Mouse (Mus musculus) MEL (cell line): ENCODE measurements around the gene Ap1m1.

Source experiments
- CHD1 ChIP-seq: IDR thresholded peaks from 2 replicates; pipeline ENCODE4 v1.6.1; 2012; ENCODE audit warnings: low read depth, mild to moderate bottlenecking, inconsistent platforms, low read length, improper control_type of control experiment
- CHD2 ChIP-seq: IDR thresholded peaks from 2 replicates; pipeline ENCODE4 v1.6.1; 2011; ENCODE audit warnings: low read length, improper control_type of control experiment
- CTCF ChIP-seq, 3 experiments: IDR thresholded peaks in 2 of 3; conservative IDR thresholded peaks in 1 of 3; 2 replicates each; pipeline ENCODE4 v1.5.1; 2011 to 2012; ENCODE audit warnings: low read length in 3 of 3, low read depth in 2 of 3, mild to moderate bottlenecking in 2 of 3, improper control_type of control experiment in 1 of 3, inconsistent platforms in 1 of 3, mixed read lengths in 1 of 3, moderate library complexity in 1 of 3; ENCODE audit not compliant: control insufficient read depth in 1 of 3, insufficient read depth in 1 of 3, poor library complexity in 1 of 3, severe bottlenecking in 1 of 3
- E2F4 ChIP-seq: IDR thresholded peaks from 2 replicates; pipeline ENCODE4 v1.6.1; 2011; ENCODE audit warnings: low read depth, low read length, improper control_type of control experiment, borderline replicate concordance
- ELF1 ChIP-seq: IDR thresholded peaks from 2 replicates; pipeline ENCODE4 v1.6.1; 2014; ENCODE audit warnings: low read depth, mild to moderate bottlenecking, inconsistent platforms, low read length, improper control_type of control experiment, moderate library complexity
- EP300 ChIP-seq, 2 experiments: IDR thresholded peaks; 2 replicates each; pipeline ENCODE4 v1.6.1; 2011; ENCODE audit warnings: improper control_type of control experiment in 2 of 2, low read length in 2 of 2, low read depth in 1 of 2, mild to moderate bottlenecking in 1 of 2
- GATA1 ChIP-seq: IDR thresholded peaks from 2 replicates; pipeline ENCODE4 v1.6.1; 2011; ENCODE audit warnings: low read depth, low read length, improper control_type of control experiment
- JUND ChIP-seq: IDR thresholded peaks from 2 replicates; pipeline ENCODE4 v1.6.1; 2011; ENCODE audit warnings: low read depth, mild to moderate bottlenecking, improper control_type of control experiment, low read length
- MEF2A ChIP-seq: IDR thresholded peaks from 2 replicates; pipeline ENCODE4 v1.6.1; 2014; ENCODE audit warnings: low read depth, mild to moderate bottlenecking, inconsistent platforms, low read length, improper control_type of control experiment; ENCODE audit not compliant: poor library complexity, insufficient replicate concordance, severe bottlenecking; ENCODE audit errors: extremely low read depth
- POLR2A ChIP-seq, 2 experiments: IDR thresholded peaks; 2 replicates each; pipeline ENCODE4 v1.6.1; 2011 to 2012; ENCODE audit warnings: low read length in 2 of 2, mild to moderate bottlenecking in 2 of 2, control low read depth in 1 of 2, improper control_type of control experiment in 1 of 2, low read depth in 1 of 2, moderate library complexity in 1 of 2; ENCODE audit not compliant: control insufficient read depth in 1 of 2, insufficient read depth in 1 of 2, poor library complexity in 1 of 2
- POLR2AphosphoS2 ChIP-seq: IDR thresholded peaks from 2 replicates; pipeline ENCODE4 v1.6.1; 2011; ENCODE audit warnings: low read length, improper control_type of control experiment
- TBP ChIP-seq: IDR thresholded peaks from 2 replicates; pipeline ENCODE4 v1.8.0; 2011; ENCODE audit warnings: low read depth, low read length, improper control_type of control experiment
- TCF12 ChIP-seq: IDR thresholded peaks from 2 replicates; pipeline ENCODE4 v1.6.1; 2014; ENCODE audit warnings: low read depth, mild to moderate bottlenecking, inconsistent platforms, low read length, improper control_type of control experiment, moderate library complexity
- ZMIZ1 ChIP-seq: IDR thresholded peaks from 2 replicates; pipeline ENCODE4 v1.6.1; 2012; ENCODE audit warnings: low read depth, mild to moderate bottlenecking, inconsistent platforms, low read length, improper control_type of control experiment, moderate library complexity

GRCm38 (mm10) chr8:72266671-72267070, 26.9 kb downstream of the Ap1m1 start:
- TF ChIP-seq TCF12 = no peak
- TF ChIP-seq CTCF (IDR thresholded peaks at IDR 0.05 in 2 of 3, conservative IDR thresholded peaks at IDR 0.05 in 1 of 3; ENCODE audit: control insufficient read depth in 1 of 3, insufficient read depth in 1 of 3, low read depth in 2 of 3, low read length in 3 of 3, poor library complexity in 1 of 3, severe bottlenecking in 1 of 3) = no peak
- TF ChIP-seq ZMIZ1 = no peak
- TF ChIP-seq JUND = no peak
- no peak for TF ChIP-seq E2F4
- no peak for TF ChIP-seq CHD2
- TF ChIP-seq ELF1 = no peak
- TF ChIP-seq POLR2A (IDR thresholded peaks at IDR 0.05; ENCODE audit: control insufficient read depth in 1 of 2, insufficient read depth in 1 of 2, low read depth in 1 of 2, low read length in 2 of 2, poor library complexity in 1 of 2) = no peak
- no peak for TF ChIP-seq GATA1
- no peak for TF ChIP-seq POLR2AphosphoS2
- TF ChIP-seq CHD1 = no peak
- TF ChIP-seq MEF2A = no peak
- TF ChIP-seq TBP = no peak
- TF ChIP-seq EP300 (IDR thresholded peaks at IDR 0.05; ENCODE audit: low read depth in 1 of 2, low read length in 2 of 2) = no peak
